In the genomic region with DNA sequence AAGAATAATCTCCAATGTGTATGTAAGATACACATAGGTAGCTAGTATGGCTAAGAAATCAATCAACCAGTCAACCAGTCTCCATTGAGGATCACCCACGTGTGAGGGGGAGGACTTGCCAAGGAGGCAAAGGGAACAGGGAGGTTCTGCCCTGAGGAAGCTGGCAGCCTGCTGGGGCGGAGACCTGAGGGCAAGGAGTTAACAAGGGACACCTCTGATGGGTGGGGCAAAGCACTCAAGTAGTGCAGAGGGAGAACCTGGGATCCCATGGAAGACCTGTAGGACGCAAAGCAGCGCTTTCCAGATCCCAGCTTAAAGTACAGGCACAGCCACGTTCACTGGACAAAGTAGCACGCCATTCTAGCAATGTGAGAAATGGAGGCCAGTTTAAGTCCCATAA, we compare ENCODE assay signal across 9 mouse cellular contexts.
A peak's percentile ranks its signal among the peaks of the same experiment; 100 is the strongest.
DNase-seq lines count a peak whose midpoint lies in the region; ATAC-seq lines count a peak whose summit lies in the region.
"Had no signal": no experiment of that assay in that cellular context is flagged by ENCODE, and none has a peak within 500 bp of the region (broad histone marks: within the 10 kb centered on the region; RNA-seq: fewer than 3 reads in every experiment).

No protein-coding gene starts in this region.

- H3K9ac ChIP-seq in kidney, embryonic 16.5 days (replicated peaks; ENCODE audit: low read length), result peak overlapping the region; percentile 52
- H3K9ac ChIP-seq in lung, embryonic 16.5 days (ENCODE audit: low read length), result peak overlapping the region; percentile 21; the same call in 1 of the 2 replicates
- H3K9ac ChIP-seq in midbrain, embryonic 16.5 days (ENCODE audit: low read depth, low read length), result no peak overlapping the region
- H3K9ac ChIP-seq in midbrain, embryonic 15.5 days, result no peak overlapping the region
- no peak overlapping the region for H3K9ac ChIP-seq in forebrain, embryonic 15.5 days (replicated peaks)

- ATAC-seq in kidney, embryonic 16.5 days (ENCODE audit: low FRiP score, low TSS enrichment), result peak; percentile 65
- ATAC-seq in lung, embryonic 16.5 days (ENCODE audit: low read depth), result no peak
- no peak for ATAC-seq in midbrain, embryonic 16.5 days
- ATAC-seq in midbrain, embryonic 15.5 days (replicated peaks), result no peak
- ATAC-seq in forebrain, embryonic 15.5 days (replicated peaks), result no peak
- ATAC-seq: forebrain, embryonic 14.5 days had no signal

- 0 out of 2 replicates have a peak overlapping the region, but pooled peaks have one; percentile 11 for H3K4me3 ChIP-seq in kidney, embryonic 16.5 days (ENCODE audit: low read length)
- H3K4me3 ChIP-seq in lung, embryonic 16.5 days (ENCODE audit: low read length), result no peak overlapping the region
- H3K4me3 ChIP-seq in midbrain, embryonic 16.5 days (ENCODE audit: low read depth, low read length), result no peak overlapping the region
- no peak overlapping the region for H3K4me3 ChIP-seq in midbrain, embryonic 15.5 days
- no peak overlapping the region for H3K4me3 ChIP-seq in forebrain, embryonic 15.5 days

- peak overlapping the region; percentile 38 for H3K4me2 ChIP-seq in kidney, embryonic 16.5 days (replicated peaks; ENCODE audit: low read depth, low read length)
- peak overlapping the region; percentile 29; the same call in 1 of the 2 replicates for H3K4me2 ChIP-seq in lung, embryonic 16.5 days (ENCODE audit: low read depth, low read length)
- no peak overlapping the region for H3K4me2 ChIP-seq in midbrain, embryonic 16.5 days (ENCODE audit: low read length)
- no peak overlapping the region for H3K4me2 ChIP-seq in midbrain, embryonic 15.5 days
- H3K4me2 ChIP-seq in forebrain, embryonic 15.5 days (replicated peaks), result no peak overlapping the region

- H3K36me3 ChIP-seq in kidney, embryonic 16.5 days (ENCODE audit: insufficient read depth, low read length), result no peaks in the 10 kb centered on the region
- H3K36me3 ChIP-seq in lung, embryonic 16.5 days (ENCODE audit: control insufficient read depth, insufficient read depth, low read length), result no peaks in the 10 kb centered on the region
- H3K36me3 ChIP-seq in midbrain, embryonic 16.5 days (ENCODE audit: control insufficient read depth, insufficient read depth, low read length), result no peaks in the 10 kb centered on the region
- no peaks in the 10 kb centered on the region for H3K36me3 ChIP-seq in midbrain, embryonic 15.5 days (replicated peaks)
- no peaks in the 10 kb centered on the region for H3K36me3 ChIP-seq in forebrain, embryonic 15.5 days

- H3K27me3 ChIP-seq in kidney, embryonic 16.5 days (ENCODE audit: insufficient read depth, low read length), result no peaks in the 10 kb centered on the region
- H3K27me3 ChIP-seq in lung, embryonic 16.5 days (ENCODE audit: control insufficient read depth, insufficient read depth, low read depth, low read length), result no peaks in the 10 kb centered on the region
- peaks cover 6% of the 10 kb centered on the region for H3K27me3 ChIP-seq in midbrain, embryonic 16.5 days (ENCODE audit: control insufficient read depth, insufficient read depth, low read depth, low read length)
- 0 out of 2 replicates have a peak, but pooled peaks cover 12% of the 10 kb centered on the region for H3K27me3 ChIP-seq in midbrain, embryonic 15.5 days (replicated peaks)
- no peaks in the 10 kb centered on the region for H3K27me3 ChIP-seq in forebrain, embryonic 15.5 days

- WGBS in kidney, embryonic 16.5 days, result 15% methylated on average over 6 of the region's 6 CpGs
- 42% methylated on average over 6 of the region's 6 CpGs for WGBS in lung, embryonic 16.5 days
- WGBS in midbrain, embryonic 16.5 days, result 63% methylated on average over 6 of the region's 6 CpGs
- 72% methylated on average over 6 of the region's 6 CpGs for WGBS in midbrain, embryonic 15.5 days
- 66% methylated on average over 6 of the region's 6 CpGs for WGBS in forebrain, embryonic 15.5 days

- H3K4me1 ChIP-seq in kidney, embryonic 16.5 days (ENCODE audit: insufficient read depth, low read length), result peaks cover 36% of the 10 kb centered on the region
- peaks cover 38% of the 10 kb centered on the region for H3K4me1 ChIP-seq in lung, embryonic 16.5 days (replicated peaks; ENCODE audit: control insufficient read depth, insufficient read depth, low read length)
- peaks cover 3% of the 10 kb centered on the region; the same call in 1 of the 2 replicates for H3K4me1 ChIP-seq in midbrain, embryonic 16.5 days (ENCODE audit: control insufficient read depth, insufficient read depth, low read length)
- peaks cover 10% of the 10 kb centered on the region; the same call in 1 of the 2 replicates for H3K4me1 ChIP-seq in midbrain, embryonic 15.5 days
- peaks cover 23% of the 10 kb centered on the region for H3K4me1 ChIP-seq in forebrain, embryonic 15.5 days

- no peaks in the 10 kb centered on the region for H3K9me3 ChIP-seq in kidney, embryonic 16.5 days (ENCODE audit: low read length)
- no peaks in the 10 kb centered on the region for H3K9me3 ChIP-seq in lung, embryonic 16.5 days (ENCODE audit: control insufficient read depth, low read length)
- no peaks in the 10 kb centered on the region for H3K9me3 ChIP-seq in midbrain, embryonic 16.5 days (replicated peaks; ENCODE audit: control insufficient read depth, low read length, poor library complexity, severe bottlenecking)
- H3K9me3 ChIP-seq in midbrain, embryonic 15.5 days, result no peaks in the 10 kb centered on the region
- no peaks in the 10 kb centered on the region for H3K9me3 ChIP-seq in forebrain, embryonic 15.5 days

- DNase-seq in adrenal gland, postnatal 14 days, result peak; percentile 58
- no peak for DNase-seq in adrenal gland, adult 18-20 months (ENCODE audit: low spot score in 2 of 2)
- DNase-seq in WW6 (ENCODE audit: low read depth, low spot score), result peak; percentile 28

- H3K27ac ChIP-seq in kidney, embryonic 16.5 days (ENCODE audit: low read length), result peak overlapping the region; percentile 93
- peak overlapping the region; percentile 90 for H3K27ac ChIP-seq in lung, embryonic 16.5 days (ENCODE audit: low read length)
- no peak overlapping the region for H3K27ac ChIP-seq in midbrain, embryonic 16.5 days (ENCODE audit: low read length)
- H3K27ac ChIP-seq in midbrain, embryonic 15.5 days, result no peak overlapping the region
- no peak overlapping the region for H3K27ac ChIP-seq in forebrain, embryonic 15.5 days (replicated peaks)

Comparison
In these comparisons a context has a peak if more than half of its experiments do, and no peak if none do; other contexts are left out.
1. DNase-seq: peak in adrenal gland, postnatal 14 days (single experiment) and WW6 (single experiment); none in adrenal gland, adult 18-20 months (0 of 2).
2. H3K27ac ChIP-seq: peak in kidney, embryonic 16.5 days (single experiment) and lung, embryonic 16.5 days (single experiment); none in midbrain, embryonic 16.5 days (single experiment), midbrain, embryonic 15.5 days (single experiment) and forebrain, embryonic 15.5 days (single experiment).
3. H3K4me2 ChIP-seq: peak in kidney, embryonic 16.5 days (single experiment) and lung, embryonic 16.5 days (single experiment); none in midbrain, embryonic 16.5 days (single experiment), midbrain, embryonic 15.5 days (single experiment) and forebrain, embryonic 15.5 days (single experiment).
4. H3K9ac ChIP-seq: peak in kidney, embryonic 16.5 days (single experiment) and lung, embryonic 16.5 days (single experiment); none in midbrain, embryonic 16.5 days (single experiment), midbrain, embryonic 15.5 days (single experiment) and forebrain, embryonic 15.5 days (single experiment).